Mouse (Mus musculus) B cell, adult 2 months (primary cell): ENCODE measurements around the gene Pfkfb3.

Experiments used
- DNase-seq, 2 experiments: peaks; one replicate each; pipeline ENCODE4 v3.0.0; 2022

Pfkfb3 gene

GRCm38 (mm10) chr2:11501301-11502254 lies 52.3 kb downstream of the Pfkfb3 start:
- peak; percentile 93 to 94 for DNase-seq

DNA sequence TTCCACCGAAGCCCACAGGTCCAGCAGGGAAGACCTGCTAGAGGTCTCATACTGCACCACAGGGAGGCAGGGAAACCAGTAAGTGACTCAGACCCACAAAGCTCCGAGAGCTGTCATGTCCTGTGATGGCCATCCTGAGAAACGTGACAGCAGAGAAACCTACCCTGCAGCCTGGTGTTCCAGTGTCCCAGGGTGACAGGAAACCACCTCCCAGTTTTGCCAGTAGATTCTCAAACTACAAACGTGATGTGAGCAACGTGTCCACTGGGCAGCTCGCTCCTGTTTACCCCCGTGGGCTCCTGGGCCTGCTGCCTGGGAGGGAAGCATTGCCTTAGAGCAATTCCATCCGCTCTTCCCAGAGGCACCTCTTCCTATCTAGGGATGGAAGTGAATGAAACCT lies 53.2 kb downstream of the Pfkfb3 start:
- no peak for DNase-seq

DNA sequence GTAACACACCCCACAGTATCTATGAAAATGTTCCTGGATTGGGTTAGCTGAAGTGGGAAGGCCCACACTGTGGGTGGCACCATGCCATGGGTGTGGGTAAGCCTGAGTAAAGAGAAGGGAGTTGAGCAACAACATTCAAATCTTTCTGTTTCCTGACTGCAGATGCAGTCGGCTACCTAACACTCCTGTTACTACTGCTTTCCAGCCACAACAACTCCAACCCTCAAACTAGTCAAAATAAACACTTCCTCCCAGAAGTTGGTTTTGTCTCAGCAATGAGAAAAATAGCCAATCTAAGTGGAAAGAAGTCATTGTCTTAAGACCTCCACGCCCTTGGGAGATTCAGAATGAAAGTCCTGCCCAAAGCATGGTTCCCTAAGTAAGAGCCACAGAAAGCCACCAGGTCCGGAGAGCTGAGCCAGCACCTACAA lies 57.3 kb downstream of the Pfkfb3 start:
- DNase-seq: no peak

DNA sequence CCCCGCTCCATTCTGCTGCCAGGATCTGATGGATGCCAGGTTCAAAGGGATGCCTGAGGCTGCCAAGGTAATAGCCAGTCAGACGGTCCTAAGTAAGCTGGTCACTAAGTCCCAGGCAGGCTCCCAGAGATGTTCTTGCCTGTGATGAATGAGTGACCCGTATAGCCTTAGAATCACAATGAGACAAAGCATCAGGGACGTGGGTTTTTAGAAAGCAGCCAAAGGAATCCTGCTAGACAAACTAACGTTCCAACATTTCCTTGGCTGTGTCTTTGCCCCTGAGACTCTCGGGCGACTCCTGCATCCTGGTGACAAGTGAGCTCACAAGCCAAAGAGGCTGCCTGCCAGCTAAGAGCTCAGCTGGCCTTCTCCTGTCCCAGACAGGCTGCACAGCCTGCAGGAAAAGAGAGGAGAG lies 59.0 kb downstream of the Pfkfb3 start:
- no peak for DNase-seq

DNA sequence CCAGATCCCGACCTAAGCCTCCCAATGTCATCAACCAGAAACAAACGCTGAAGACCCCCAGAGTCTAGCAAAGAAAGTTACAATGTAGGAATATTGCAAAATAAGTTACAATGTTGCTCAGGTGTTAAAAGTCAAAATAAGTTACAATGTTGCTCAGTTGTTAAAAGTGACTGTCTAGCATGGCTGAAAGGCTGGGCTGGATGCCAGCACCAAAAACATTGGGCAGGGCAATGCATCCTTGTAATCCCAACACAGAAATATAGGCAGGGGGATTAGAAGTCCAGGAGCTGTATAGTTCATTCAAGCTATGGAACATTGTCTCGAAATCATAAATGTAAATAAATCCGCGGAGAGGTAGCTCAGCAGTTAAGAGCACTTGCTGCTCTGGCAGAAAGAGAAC lies 61.0 kb downstream of the Pfkfb3 start:
- no peak for DNase-seq

DNA sequence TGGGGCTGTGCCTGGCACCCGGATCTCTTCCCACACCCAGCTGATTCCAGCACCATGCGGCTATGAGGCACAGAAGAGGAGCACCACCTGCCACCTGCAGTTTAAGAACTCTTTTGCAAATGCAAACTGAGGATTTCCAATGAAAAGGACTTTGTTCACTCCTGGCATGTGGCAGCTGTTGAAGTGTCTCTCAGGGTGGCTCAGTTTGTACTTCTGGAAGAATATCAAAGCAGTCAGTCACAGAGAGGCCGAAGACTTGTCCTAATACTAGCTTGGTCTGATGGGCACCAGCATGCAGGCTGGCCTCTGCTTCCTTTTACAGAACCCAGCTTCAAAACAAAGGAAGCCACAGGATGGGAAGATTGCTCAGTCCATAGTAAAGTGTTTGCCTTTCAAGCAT lies 62.4 kb downstream of the Pfkfb3 start:
- DNase-seq: no peak

- peak; percentile 29 to 34 for DNase-seq
These were observed 63.3 kb downstream of the Pfkfb3 start for GRCm38 (mm10) chr2:11490554-11490953.

DNA sequence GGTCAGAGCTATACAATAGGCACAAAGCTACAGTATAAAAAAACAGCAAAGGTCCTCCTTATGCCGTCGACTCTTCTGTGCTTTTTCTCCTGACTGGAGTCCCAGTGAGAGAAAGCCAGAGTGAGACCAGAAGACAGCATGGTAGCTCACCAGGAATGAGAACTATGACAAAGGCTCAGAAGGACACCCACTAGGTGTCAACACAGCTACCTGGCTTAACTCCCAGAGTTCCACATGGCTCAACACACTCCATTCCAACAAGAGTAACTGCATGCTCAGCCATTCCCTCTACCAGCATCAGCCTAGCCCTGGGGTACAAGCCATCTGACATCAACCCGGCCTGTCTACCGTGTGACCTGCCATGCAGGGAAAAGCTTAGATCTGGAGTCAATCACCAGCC lies 70.7 kb downstream of the Pfkfb3 start:
- DNase-seq: no peak

DNA sequence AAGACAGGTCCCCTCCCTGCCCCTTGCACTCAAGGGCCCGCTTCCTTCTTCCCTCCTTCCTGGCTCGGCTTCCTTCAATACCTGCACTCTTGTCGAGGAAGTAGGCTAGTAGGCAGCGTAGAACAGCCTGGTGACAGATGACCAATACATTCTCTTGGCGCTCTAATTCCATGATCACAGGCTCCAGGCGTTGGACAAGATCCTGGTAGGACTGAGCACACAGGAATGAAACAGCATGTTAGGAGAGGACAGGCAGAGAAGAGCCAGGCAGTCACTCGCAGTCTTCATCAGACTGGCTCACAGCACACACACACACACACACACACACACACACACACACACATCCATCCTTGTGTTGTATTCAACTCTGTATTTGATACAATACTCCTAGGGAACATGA lies 71.5 kb downstream of the Pfkfb3 start:
- no peak for DNase-seq

GRCm38 (mm10) chr2:11478960-11479359 lies 74.9 kb downstream of the Pfkfb3 start:
- no peak for DNase-seq

- no peak for DNase-seq
These were observed 78.6 kb downstream of the Pfkfb3 start for GRCm38 (mm10) chr2:11475316-11475715.

GRCm38 (mm10) chr2:11464661-11465099 lies 89.2 kb downstream of the Pfkfb3 start:
- DNase-seq: no peak

GRCm38 (mm10) chr2:11460976-11461375 lies 92.9 kb downstream of the Pfkfb3 start:
- no peak for DNase-seq

- DNase-seq: no peak
These were observed 95.4 kb downstream of the Pfkfb3 start for GRCm38 (mm10) chr2:11458494-11458893.

DNA sequence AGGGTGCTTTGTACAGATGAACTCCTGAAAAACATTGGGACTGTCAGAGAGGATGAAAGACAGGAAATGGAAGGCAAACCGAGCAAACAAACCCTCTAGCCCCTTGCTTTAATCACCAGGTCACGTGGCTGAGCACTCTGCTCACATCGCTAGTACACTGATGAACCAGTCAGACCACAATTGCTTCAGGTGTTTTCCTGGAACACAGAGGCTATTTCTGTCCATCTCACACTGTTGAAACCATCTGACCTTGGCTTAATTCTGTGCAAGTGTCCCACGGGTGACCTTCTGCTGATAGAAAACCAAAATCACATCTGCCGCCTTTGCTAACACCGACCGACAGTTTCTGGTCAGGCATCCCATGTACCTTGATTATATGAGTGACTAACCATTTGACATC lies 96.0 kb downstream of the Pfkfb3 start:
- DNase-seq: no peak

DNA sequence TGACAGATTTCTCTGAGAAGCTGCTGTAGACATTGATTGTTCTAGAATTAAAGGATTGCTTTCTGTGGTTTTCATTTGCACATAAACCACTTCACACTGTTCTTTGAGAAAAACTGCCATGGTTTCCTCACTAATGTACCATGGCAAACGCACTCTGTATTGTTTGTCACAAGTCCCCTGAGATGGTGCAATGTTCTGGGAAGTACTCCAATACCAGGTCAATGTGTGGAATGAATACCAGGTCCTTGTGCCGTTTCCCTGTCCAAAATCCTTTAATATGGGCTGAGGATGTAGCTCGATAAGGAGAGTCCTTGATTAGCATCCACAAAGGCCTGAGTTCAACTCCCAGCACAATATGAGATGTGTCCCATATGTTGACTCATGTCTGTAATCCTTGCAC lies 105.2 kb downstream of the Pfkfb3 start:
- no peak for DNase-seq

DNA sequence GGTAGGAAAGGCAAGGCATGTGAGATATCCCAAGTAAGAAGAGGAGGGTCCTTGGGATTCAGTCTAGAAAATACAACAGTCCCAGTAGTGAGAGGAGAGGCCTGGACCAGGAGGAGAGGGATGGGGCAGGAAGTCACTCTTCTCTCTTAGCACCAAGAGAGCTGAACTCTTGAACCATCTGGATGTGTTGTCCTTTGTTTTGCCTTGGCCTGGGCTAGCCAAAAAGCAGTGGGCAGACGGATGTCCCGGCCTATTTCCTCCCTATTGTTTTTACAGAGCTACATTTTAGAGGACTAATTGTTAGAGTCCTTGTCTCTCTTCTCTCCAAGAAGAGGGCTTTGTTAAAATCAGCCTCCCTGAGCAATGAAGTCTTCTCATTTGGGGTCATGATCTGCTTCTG lies 106.0 kb downstream of the Pfkfb3 start:
- DNase-seq: no peak

DNA sequence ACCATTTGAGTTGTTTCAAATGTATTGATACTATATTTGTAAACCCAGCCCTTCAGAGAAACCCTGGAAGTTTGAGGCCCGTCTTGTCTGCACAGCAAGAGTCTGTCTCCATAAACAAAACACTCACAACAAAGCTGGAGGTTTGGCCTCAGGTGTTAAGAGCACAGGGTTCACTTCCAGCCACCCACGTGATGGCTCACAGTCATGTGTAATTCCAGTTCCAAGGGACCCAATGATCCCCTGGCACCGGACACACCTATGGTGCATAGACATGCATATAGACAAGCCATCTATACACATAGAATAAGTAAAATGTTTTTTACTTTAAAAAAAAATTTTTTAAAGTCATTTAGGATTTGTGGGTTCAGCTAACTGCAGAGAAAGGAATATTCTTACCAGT lies 108.2 kb downstream of the Pfkfb3 start:
- DNase-seq: no peak

- no peak for DNase-seq
These were observed 112.0 kb downstream of the Pfkfb3 start for GRCm38 (mm10) chr2:11441864-11442263.

DNA sequence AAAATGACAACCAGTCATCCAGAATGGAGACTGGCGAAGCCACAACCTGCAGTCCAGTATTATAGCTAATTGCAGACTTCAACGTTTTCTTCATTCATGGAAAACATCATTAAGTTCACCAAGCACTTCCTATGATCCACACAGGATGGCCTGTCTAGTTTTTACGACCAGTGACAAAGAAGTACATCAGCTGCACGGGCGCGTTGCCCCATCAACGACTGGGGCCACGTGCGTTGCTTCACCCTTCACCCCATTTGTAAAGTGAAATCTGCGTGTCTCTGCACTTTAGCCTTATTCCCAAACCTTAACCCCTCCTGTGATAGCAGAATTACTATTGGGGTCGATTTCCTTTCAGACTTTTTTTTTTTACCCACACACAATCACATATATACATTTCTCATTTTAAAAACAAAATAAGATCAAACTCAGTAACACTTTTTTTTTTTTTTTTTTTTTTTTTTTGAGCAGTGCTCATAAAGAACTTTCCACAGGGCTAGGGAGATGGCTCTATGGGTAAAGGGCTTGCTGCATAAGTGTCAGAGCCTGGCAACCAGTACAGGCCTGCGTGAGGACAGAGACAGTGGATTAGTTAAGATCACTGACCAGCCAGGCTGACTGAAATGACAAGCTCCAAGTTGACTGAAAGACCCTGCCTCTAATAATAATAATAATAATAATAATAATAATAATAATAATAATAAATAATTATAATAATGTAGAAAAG lies 115.5 kb downstream of the Pfkfb3 start:
- DNase-seq: no peak

GRCm38 (mm10) chr2:11436353-11436752 lies 117.5 kb downstream of the Pfkfb3 start:
- no peak for DNase-seq

DNA sequence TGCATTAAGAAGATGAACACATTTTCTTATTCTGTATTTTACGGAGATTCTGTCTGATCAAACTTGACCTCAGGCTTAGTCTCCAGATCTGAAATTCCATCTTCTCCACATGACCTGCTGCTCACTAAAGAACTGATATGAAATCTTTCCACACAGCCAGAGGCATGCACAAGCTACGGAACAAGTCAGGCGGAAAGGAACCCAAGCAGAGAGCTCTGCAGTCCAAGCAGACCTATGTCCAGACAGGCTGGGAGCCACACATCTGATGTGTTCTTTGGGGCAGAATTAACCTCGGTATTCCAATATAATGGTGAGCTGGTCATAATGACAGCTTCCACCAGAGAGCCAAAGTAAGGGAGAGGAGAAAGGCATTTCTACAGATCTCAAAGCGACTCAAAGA lies 120.5 kb downstream of the Pfkfb3 start:
- DNase-seq: no peak

- DNase-seq: no peak
These were observed 124.3 kb downstream of the Pfkfb3 start for GRCm38 (mm10) chr2:11429538-11429937.

GRCm38 (mm10) chr2:11428621-11429020 lies 125.3 kb downstream of the Pfkfb3 start:
- DNase-seq: no peak
